Mouse (Mus musculus) ES-Bruce4 (cell line): ENCODE measurements around the gene Ppp5c. TPM values are rescaled to one million over a fixed set of nuclear protein-coding genes. Genes with fewer than 3 reads are reported as not detected.
A peak's percentile ranks its signal among the peaks of the same experiment; 100 is the strongest.

Experiments used
- H3K27ac ChIP-seq: 2 replicates; pipeline ENCODE4 v1.5.1; 2012; ENCODE audit warnings: low read length, inconsistent platforms; ENCODE audit not compliant: insufficient read depth
- H3K27me3 ChIP-seq: 2 replicates; pipeline ENCODE4 v1.6.1; 2012; ENCODE audit warnings: mild to moderate bottlenecking, low read length, inconsistent platforms; ENCODE audit not compliant: control insufficient read depth, poor library complexity, insufficient read depth, severe bottlenecking
- H3K36me3 ChIP-seq: 2 replicates; pipeline ENCODE4 v1.6.1; 2012; ENCODE audit warnings: inconsistent platforms, mild to moderate bottlenecking, low read length, moderate library complexity; ENCODE audit not compliant: control insufficient read depth, poor library complexity, insufficient read depth, severe bottlenecking
- H3K4me1 ChIP-seq: one replicate; pipeline ENCODE4 v1.8.1; 2011; ENCODE audit warnings: low read length; ENCODE audit not compliant: control insufficient read depth, insufficient read depth
- H3K4me3 ChIP-seq: 2 replicates; pipeline ENCODE4 v1.5.1; 2011; ENCODE audit warnings: low read depth, mild to moderate bottlenecking, low read length
- H3K9ac ChIP-seq: 2 replicates; pipeline ENCODE4 v1.6.1; 2012; ENCODE audit warnings: low read depth, mild to moderate bottlenecking, inconsistent platforms; ENCODE audit not compliant: poor library complexity, severe bottlenecking
- H3K9me3 ChIP-seq: replicated peaks from 2 replicates; pipeline ENCODE4 v1.6.1; 2012; ENCODE audit warnings: mild to moderate bottlenecking, low read length, inconsistent platforms; ENCODE audit not compliant: control insufficient read depth, poor library complexity, insufficient read depth, severe bottlenecking
- CTCF ChIP-seq: IDR thresholded peaks from one replicate; pipeline ENCODE4 v1.8.1; 2011; ENCODE audit warnings: low read depth, low read length
- EP300 ChIP-seq: IDR thresholded peaks from 2 replicates; pipeline ENCODE4 v1.6.1; 2011; ENCODE audit warnings: low read depth, low read length; ENCODE audit not compliant: insufficient read depth
- POLR2A ChIP-seq: IDR thresholded peaks from one replicate; pipeline ENCODE4 v1.8.1; 2011; ENCODE audit warnings: low read length; ENCODE audit not compliant: insufficient read depth
- polyA plus RNA-seq: library from polyadenylated mRNA; stranded (reverse); fragments of >200 nt; gene quantifications from 2 replicates; pipeline ENCODE4 v1.2.4, GENCODE M21; 2011; ENCODE audit warnings: low read depth; ENCODE audit not compliant: missing spikeins, insufficient read depth, insufficient read length

Gene Ppp5c
- polyA plus RNA-seq, 1 experiment: 107 TPM

DNA sequence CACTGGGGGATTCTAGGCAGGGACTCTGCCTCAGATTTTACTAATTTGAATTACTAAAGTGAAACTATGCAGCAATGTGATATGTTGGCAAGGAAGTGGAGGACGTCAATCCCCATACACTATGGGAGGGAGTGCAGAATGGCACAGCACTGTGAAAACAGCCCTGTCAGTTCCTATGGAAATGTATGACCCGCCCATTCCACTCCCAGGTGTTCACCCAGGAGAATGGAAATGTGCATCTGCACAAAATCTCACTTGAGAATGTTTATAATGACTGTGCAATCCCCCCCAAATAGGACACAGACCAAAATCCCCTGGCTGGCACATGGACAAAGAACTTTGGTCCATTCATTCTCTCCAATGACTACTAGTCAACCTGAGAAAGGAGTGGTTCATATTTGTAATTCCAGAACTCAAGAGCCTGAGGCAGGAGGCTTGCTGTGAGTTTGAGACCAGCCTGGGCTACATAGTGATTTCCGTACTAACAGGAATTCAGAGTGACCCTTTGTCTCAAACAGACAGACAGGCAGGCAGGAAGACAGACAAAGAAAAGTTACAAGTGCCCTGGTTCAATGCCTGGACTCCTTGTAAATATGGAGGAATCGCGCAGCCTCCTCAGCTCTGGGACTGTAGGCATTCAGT is 19.4 kb upstream of the Ppp5c start:
- Histone ChIP-seq H3K4me3 (no peak overlapping the region), H3K36me3 (no peaks in the 10 kb centered on the region), H3K4me1 (no peaks in the 10 kb centered on the region), H3K9ac (no peak overlapping the region), H3K9me3 (no peaks in the 10 kb centered on the region), H3K27ac (peak overlapping the region; percentile 47; the same call in 1 of the 2 replicates), H3K27me3 (no peaks in the 10 kb centered on the region)
- TF ChIP-seq CTCF: no peak
- no peak for TF ChIP-seq POLR2A
- TF ChIP-seq EP300: no peak

DNA sequence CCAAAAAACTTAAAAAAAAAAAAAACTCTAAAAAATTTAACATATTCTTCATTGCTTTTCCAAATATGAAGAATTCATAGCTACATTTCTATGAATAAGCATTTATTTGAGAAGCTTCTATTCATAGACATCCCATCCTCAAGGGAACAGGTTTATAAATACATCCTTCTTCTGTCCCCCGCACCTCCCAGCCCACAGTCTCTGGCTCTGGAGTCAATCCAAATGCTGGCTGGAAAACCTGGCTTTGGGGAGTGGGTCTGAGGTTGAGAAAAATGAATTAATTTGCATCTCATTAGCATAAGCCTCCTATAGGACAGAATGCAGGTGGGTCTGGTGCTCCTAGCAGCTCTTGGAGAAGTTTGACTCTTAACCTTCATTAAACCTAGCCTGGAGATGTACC is 18.0 kb upstream of the Ppp5c start:
- H3K9me3 ChIP-seq: no peaks in the 10 kb centered on the region
- no peaks in the 10 kb centered on the region for H3K4me1 ChIP-seq
- H3K27ac ChIP-seq: no peak overlapping the region
- H3K36me3 ChIP-seq: no peaks in the 10 kb centered on the region
- no peak overlapping the region for H3K9ac ChIP-seq
- H3K27me3 ChIP-seq: no peaks in the 10 kb centered on the region
- TF ChIP-seq CTCF: no peak
- no peak for TF ChIP-seq EP300
- TF ChIP-seq POLR2A: no peak
- H3K4me3 ChIP-seq: no peak overlapping the region

DNA sequence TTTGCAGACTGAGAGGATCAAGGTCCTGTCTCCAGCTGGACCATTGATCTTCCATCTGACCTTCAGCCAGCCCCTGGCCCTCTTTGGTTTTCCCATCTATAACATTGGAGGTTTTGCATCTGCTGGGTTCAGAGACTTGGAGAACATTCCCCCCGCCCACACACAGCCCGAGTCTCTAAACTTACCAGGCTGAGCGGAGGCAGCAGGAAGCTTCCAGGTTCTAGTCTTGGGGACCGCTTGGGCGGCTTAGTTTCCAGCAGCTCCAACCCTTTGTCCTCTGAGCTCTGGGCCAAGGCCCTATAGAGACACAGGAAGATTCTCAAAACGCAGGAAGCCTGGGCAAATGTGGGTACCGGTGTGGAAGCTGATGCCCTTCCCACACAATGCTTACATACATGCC is 11.6 kb upstream of the Ppp5c start:
- TF ChIP-seq POLR2A (no peak), EP300 (no peak), CTCF (no peak)
- Histone ChIP-seq H3K4me1 (no peaks in the 10 kb centered on the region), H3K9ac (no peak overlapping the region), H3K9me3 (no peaks in the 10 kb centered on the region), H3K27ac (no peak overlapping the region), H3K4me3 (no peak overlapping the region), H3K36me3 (no peaks in the 10 kb centered on the region), H3K27me3 (no peaks in the 10 kb centered on the region)

DNA sequence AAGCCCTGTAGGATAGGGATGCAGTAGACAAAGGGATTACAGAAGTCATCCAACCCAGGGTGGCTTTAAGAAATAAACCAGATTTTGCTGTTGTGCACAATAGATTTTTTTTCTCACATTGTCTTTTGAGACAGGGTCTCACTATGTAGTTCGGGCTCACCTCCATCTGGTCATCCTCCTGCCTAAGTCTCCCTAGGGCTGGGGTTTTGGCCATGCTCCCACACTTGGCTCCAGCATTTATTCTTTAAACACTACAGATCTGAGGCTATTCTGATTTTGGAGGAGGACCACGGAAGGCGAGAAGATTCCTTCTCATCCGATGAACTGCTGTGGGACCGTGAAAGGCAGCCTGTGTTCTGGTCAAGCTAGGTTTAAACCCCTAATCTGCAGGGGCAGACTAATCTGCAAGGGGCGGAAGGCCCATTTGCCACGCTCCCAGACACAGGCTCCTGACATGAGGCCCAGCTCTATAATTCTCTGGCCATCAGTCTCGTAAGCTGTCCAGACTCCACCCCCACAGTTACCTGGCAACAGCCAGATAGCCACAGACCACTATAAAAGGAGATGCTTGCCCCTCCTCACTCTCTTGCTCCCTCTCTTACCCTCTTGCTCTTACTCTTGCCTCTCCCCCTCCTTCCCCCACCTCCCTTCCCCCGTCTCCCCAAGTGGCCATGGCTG is 10.4 kb upstream of the Ppp5c start:
- TF ChIP-seq EP300 (no peak), CTCF (no peak)
- no peaks in the 10 kb centered on the region for H3K4me1 ChIP-seq
- H3K36me3 ChIP-seq: no peaks in the 10 kb centered on the region
- no peak overlapping the region for H3K4me3 ChIP-seq
- no peak overlapping the region for H3K27ac ChIP-seq
- no peak overlapping the region for H3K9ac ChIP-seq
- no peaks in the 10 kb centered on the region for H3K9me3 ChIP-seq
- no peaks in the 10 kb centered on the region for H3K27me3 ChIP-seq

DNA sequence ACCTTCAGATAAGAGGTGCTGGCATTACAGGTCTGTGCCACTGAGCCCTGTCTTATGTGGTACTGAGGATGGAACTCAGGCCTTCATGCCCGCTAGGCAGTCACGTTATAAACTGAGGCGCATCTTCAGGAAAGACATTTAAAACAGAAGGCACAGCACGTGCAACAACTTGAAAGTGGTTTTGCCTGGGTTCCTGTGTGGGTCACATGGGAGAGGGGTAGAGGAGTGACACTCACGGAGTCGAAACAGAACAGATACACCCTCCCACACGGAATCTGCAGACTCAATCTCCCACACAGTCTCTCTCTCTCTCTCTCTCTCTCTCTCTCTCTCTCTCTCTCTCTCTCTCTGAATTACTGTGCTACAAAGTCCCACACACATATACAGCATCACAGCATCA is 2.5 kb upstream of the Ppp5c start:
- H3K27ac ChIP-seq: no peak overlapping the region
- peaks cover 2% of the 10 kb centered on the region for H3K4me1 ChIP-seq
- H3K9me3 ChIP-seq: no peaks in the 10 kb centered on the region
- no peak overlapping the region for H3K9ac ChIP-seq
- H3K4me3 ChIP-seq: no peak overlapping the region
- TF ChIP-seq EP300 (no peak), POLR2A (no peak), CTCF (no peak)
- H3K27me3 ChIP-seq: no peaks in the 10 kb centered on the region
- H3K36me3 ChIP-seq: no peaks in the 10 kb centered on the region

DNA sequence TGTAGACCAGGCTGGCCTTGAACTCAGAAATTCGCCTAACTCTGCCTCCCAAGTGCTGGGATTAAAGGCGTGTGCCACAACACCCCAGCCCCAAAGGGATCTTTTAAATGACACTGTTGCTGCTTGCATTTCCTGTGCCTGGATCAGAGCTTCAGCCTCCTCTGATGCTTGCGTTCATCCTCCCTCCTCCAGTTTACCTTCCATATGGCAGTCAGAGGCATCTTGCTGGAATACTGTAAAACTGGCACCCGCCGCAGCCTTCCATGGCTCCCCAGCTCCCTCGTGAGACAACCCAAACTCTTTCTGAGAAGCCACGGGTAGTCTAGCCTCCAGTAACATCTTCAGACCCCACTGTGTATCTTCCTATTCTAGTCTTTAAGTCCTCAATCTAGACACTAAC is 1.2 kb upstream of the Ppp5c start:
- Histone ChIP-seq H3K9ac (no peak overlapping the region), H3K9me3 (no peaks in the 10 kb centered on the region), H3K36me3 (no peaks in the 10 kb centered on the region), H3K27ac (no peak overlapping the region), H3K4me3 (no peak overlapping the region), H3K27me3 (no peaks in the 10 kb centered on the region), H3K4me1 (peaks cover 2% of the 10 kb centered on the region)
- TF ChIP-seq POLR2A: no peak
- TF ChIP-seq CTCF: no peak
- no peak for TF ChIP-seq EP300
